Mouse (Mus musculus): ENCODE measurements at regions not wholly inside any gene's neighbourhood (a gene's known extent, or its start where the extent isn't known, plus 50 kb on each side); places are given as distances from the start of the nearest gene placed in this dataset.

GRCm38 (mm10) chr1:149226400-149226799 is 734.7 kb downstream of the Pla2g4a start:
- Histone ChIP-seq H3K9ac (ENCODE audit: low read length) (no peak overlapping the region), H3K27ac (ENCODE audit: low read depth, low read length) (no peak overlapping the region), H3K4me2 (ENCODE audit: low read depth) (no peak overlapping the region), H3K4me3 (ENCODE audit: low read depth, low read length) (no peak overlapping the region), H3K27me3 (ENCODE audit: control insufficient read depth, insufficient read depth, low read length) (no peaks in the 10 kb centered on the region), H3K9me3 (ENCODE audit: control insufficient read depth, low read length) (no peaks in the 10 kb centered on the region), H3K4me1 (ENCODE audit: control insufficient read depth, insufficient read depth, low read length) (no peaks in the 10 kb centered on the region), H3K36me3 (ENCODE audit: control insufficient read depth, insufficient read depth, low read length) (no peaks in the 10 kb centered on the region)
- ATAC-seq (ENCODE audit: insufficient read depth, low FRiP score, low TSS enrichment) (no peak; the same call in 1 of the 2 replicates), DNase-seq (ENCODE audit: low spot score) (no peak)

- DNase-seq (ENCODE audit: low spot score) (no peak), ATAC-seq (ENCODE audit: insufficient read depth, low FRiP score, low TSS enrichment) (no peak)
- no peak overlapping the region for H3K4me3 ChIP-seq (ENCODE audit: low read depth, low read length)
- H3K36me3 ChIP-seq (ENCODE audit: control insufficient read depth, insufficient read depth, low read length): no peaks in the 10 kb centered on the region
- no peaks in the 10 kb centered on the region for H3K4me1 ChIP-seq (ENCODE audit: control insufficient read depth, insufficient read depth, low read length)
- H3K9ac ChIP-seq (ENCODE audit: low read length): no peak overlapping the region
- no peak overlapping the region for H3K4me2 ChIP-seq (ENCODE audit: low read depth)
- H3K27me3 ChIP-seq (ENCODE audit: control insufficient read depth, insufficient read depth, low read length): no peaks in the 10 kb centered on the region
- H3K27ac ChIP-seq (ENCODE audit: low read depth, low read length): no peak overlapping the region
- 94% methylated on average over 1 of the region's 1 CpGs for WGBS
- no peaks in the 10 kb centered on the region for H3K9me3 ChIP-seq (ENCODE audit: control insufficient read depth, low read length)
Observed at GRCm38 (mm10) chr1:149202631-149203030, 758.5 kb downstream of the Pla2g4a start.

DNA sequence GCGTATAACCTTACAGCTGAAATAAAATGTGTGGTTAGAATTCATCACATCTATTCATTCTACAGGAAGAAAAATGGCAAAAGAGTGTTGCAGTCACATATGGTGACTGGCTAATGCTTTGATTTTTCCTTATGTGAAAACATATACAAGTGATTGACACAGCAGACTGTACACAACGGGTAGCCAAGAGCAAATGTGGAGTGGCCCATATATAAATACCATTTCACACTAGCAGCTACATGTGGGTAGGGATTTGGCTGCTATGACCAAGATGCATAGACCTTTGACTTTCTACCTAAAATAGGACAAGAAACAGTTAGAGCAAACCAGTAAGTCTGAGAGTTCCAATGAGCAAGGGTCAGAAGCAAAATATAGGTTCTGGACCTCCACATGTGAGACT is 761.8 kb downstream of the Pla2g4a start:
- WGBS: 86% methylated on average over 2 of the region's 2 CpGs
- Histone ChIP-seq H3K9me3 (ENCODE audit: control insufficient read depth, low read length) (no peaks in the 10 kb centered on the region), H3K27ac (ENCODE audit: low read depth, low read length) (no peak overlapping the region), H3K4me2 (ENCODE audit: low read depth) (no peak overlapping the region), H3K36me3 (ENCODE audit: control insufficient read depth, insufficient read depth, low read length) (no peaks in the 10 kb centered on the region), H3K4me3 (ENCODE audit: low read depth, low read length) (no peak overlapping the region), H3K4me1 (ENCODE audit: control insufficient read depth, insufficient read depth, low read length) (no peaks in the 10 kb centered on the region), H3K9ac (ENCODE audit: low read length) (no peak overlapping the region), H3K27me3 (ENCODE audit: control insufficient read depth, insufficient read depth, low read length) (no peaks in the 10 kb centered on the region)
- no peak for DNase-seq (ENCODE audit: low spot score)
- ATAC-seq (ENCODE audit: insufficient read depth, low FRiP score, low TSS enrichment): no peak

- H3K9ac ChIP-seq (ENCODE audit: low read length): no peak overlapping the region
- ATAC-seq (ENCODE audit: insufficient read depth, low FRiP score, low TSS enrichment) (no peak), DNase-seq (ENCODE audit: low spot score) (no peak)
- no peak overlapping the region for H3K27ac ChIP-seq (ENCODE audit: low read depth, low read length)
- H3K36me3 ChIP-seq (ENCODE audit: control insufficient read depth, insufficient read depth, low read length): no peaks in the 10 kb centered on the region
- no peaks in the 10 kb centered on the region for H3K27me3 ChIP-seq (ENCODE audit: control insufficient read depth, insufficient read depth, low read length)
- no peaks in the 10 kb centered on the region for H3K9me3 ChIP-seq (ENCODE audit: control insufficient read depth, low read length)
- no peak overlapping the region for H3K4me3 ChIP-seq (ENCODE audit: low read depth, low read length)
- no peak overlapping the region for H3K4me2 ChIP-seq (ENCODE audit: low read depth)
- no peaks in the 10 kb centered on the region for H3K4me1 ChIP-seq (ENCODE audit: control insufficient read depth, insufficient read depth, low read length)
- 57% methylated on average over 4 of the region's 4 CpGs for WGBS
Observed at GRCm38 (mm10) chr1:149198854-149199253, 762.2 kb downstream of the Pla2g4a start.

All from neural tube, embryonic 11.5 days (tissue).